Mouse (Mus musculus) T-helper 1 cell (primary cell): ENCODE data around the gene Hmcn2.

Source experiments
- in situ Hi-C: fragments of 300-600 bp; cut with MboI, MseI; formaldehyde crosslinking; loops from one replicate; pipeline ENCODE4 v1.15.1; 2025; ENCODE audit warnings: high pct_unique_total_duplicates

Gene Hmcn2

DNA sequence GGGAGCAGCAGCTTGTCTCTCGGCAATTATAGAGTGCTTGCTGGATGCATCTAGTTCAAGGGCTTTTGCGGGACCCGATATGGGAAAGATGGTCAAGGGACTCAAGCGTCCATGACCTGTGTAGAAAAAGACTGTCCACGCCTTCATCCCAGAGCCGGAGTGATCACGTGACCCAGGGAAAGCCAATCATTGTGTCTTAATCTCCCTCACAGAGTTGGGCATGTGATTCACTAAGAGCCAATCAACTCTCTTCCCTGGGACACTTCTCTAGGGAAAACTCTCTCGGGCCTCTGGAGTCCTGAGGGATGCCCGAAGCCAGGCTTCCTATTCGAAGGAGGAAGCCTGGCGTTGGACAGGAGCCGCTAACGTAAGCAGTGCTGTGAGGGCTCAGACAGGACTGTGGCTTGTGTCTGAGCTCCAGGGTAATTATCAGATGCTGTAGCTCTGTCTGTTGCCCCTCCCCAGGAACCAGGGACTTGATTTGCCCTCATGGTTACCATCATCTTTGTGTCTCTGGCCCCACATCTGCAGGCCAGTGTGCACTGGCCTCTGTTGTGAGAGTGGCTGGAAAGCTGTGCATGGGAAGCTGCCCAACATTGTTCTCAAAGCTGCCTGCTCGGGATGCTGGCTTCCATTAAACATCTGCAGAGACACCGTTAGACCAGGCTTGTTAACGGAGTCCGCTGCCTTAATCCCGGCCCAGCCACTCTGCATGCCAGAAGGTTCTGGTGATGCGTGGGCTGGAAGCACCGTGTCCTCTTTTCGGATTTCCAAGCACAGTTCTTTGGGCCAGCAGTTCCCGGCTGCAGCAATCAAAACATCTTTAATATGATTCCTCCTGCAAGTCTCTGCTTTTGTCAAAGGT, 9.2 kb upstream of the Hmcn2 start:
- in situ Hi-C loops = no loop called here

DNA sequence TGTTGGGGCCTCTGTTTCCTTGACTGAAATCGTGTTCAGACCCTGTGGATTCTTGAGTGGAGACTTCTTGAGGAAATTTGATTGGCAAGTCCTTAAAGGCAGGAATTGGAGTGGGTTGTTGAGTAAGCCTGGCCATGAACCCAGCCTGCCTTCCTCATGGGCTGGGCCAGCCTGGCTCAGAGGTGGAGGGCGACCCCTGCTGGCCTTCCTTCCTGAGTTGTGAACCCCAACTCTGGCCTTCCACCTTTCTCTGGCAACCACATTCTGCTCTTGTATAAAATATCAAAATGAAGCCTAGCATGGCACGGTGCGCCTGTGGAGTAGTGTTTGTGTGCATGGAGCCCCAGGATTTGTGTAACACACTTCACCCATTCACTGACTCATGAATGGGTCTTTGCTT, 8.5 kb upstream of the Hmcn2 start:
- in situ Hi-C loops = no loop called here

DNA sequence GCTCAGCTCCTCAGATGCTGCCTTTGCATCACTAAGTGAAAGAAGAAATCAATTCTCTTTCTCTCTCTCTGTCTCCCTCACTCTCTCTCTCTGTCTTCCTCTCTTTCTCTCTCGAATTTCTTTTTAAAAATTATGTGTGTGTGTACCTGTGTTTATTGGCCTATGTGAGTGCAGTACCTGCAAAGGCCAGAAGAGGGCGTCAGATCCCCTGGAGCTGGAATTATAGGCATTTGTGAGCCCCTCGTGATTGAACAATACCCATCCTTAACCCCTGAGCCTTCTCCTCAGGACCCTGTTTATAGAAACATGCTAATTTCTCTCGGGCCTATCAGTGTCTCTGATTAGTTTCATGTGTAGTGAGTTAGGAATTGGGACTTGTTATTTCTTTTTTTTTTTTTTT, 6.0 kb upstream of the Hmcn2 start:
- in situ Hi-C loops = no loop called here

DNA sequence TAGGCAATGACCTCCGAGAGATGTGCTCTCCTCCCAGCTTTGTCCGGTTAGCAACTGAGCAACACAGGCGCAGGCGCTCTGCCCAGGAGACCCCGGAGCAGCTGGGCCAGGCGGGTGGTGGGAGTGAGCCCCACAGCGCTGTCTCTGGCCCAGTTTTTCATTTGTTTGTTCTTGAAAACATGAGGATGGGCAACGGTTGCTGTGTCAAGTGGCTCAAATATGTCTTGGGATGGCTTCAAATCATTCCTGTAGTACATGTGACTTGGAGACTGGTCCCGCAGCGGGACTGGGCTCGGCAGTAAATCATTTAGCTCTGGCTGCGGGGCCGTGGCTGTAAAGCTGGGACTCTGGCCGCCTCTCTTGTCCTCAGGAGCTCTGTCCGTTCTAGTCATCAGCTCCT, 4.7 kb upstream of the Hmcn2 start:
- in situ Hi-C loops = no loop called here

DNA sequence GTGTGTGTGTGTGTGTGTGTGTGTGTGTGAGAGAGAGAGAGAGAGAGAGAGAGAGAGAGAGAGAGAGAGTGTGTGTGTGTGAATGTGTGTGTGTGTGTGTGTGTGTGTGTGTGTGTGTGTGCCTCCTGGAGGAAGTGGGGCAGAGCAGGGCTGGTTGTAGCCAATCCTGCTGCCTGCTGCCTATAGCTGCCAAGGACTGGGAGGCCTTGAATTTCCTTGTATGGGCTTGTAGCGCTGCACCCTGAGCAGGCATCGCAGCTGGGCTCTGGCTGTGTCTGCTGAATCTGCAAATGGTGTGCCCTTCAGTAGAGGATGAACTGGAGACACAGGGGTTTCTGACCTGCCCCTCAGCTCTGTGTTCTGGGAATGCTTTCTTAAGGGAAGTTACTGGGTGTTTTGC, 3.9 kb downstream of the Hmcn2 start:
- in situ Hi-C loops = no loop called here

DNA sequence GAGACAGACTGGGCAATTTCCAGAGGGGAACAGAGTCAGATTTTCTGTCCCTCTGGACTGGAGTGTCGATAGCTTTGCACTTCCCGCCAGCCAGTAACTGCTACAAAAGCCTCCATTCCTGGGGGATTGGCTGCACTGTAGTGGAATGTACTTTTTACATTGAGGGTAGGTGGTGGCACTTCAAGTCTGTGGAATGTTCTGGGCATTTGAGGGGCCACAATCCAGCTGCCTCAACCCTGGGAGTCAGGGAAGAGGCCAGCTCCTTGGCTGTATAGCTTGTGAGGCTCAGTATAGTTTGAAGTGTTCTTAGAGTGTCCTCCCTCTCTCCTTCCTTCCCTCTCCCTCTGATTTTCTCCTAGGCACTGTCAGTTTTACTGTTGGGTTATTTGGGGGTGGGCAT, 5.0 kb downstream of the Hmcn2 start:
- in situ Hi-C loops = no loop called here

DNA sequence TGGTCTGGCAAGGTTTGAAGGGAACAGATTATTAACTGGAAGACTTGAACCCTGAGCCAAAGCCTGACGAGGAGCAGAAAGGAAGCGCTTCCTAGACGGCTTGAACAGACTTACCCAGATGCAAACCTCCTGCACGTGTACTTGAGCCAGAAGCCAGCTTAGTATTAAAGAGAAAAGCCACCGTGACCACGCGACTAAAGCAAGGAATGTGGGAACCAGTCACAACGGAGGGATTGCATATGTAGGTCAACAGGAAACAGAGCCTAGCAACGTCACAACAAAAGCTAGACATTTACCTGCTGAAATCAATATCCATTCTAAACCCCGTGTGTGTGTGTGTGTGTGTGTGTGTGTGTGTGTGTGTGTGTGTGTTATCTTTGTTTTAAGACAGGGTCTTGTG, 13.0 kb downstream of the Hmcn2 start:
- in situ Hi-C loops = no loop called here

DNA sequence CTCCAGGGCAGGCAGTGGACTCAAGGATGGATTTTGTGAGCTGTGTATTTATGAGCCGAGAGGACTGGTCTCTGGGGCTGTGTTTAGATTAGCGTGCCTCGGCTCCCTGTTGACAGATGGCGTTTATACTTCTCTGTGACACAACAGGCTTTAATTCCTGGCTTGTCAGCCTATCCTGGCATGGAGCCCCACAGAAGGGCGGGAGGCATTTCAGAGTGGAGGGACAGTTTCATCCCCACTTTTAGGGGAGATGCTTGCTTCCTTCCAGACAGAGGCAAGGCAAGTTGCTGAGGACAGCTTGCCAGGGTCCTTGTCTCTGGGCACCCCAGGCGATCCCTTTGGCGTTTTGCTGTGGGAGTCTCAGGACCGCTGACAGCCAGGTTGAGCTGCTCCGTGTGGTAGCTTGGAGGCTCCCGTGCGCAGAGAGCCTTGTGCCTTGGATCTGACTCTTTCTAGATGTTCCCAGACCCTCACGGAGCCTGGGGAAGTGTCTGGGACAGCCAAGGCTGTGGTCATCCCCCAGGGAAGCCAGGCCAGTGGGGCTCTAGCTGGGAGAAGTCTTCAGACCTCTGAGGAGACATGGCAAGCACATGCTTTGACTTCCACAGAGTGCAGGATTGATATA, 23.6 kb downstream of the Hmcn2 start:
- in situ Hi-C loops = no loop called here

DNA sequence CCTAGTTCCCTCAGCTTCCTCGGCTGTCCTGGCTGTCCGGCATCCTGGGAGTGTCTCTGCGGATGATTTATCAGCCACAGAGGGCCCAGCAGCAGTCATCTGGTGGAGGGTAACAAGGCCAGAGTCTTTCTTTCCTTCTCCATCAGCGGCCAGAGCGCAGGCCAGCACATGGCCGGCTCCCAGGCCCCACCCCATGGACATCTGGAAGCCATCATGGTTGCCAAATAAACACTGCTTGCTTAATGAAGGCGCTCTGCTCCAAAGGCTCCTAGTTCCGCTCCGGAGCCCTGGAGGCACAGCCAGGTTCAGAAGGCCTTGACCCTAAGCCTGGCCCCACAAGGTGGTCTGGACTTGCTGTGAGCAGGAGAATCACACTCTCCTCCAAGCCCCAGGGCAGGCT, 25.6 kb downstream of the Hmcn2 start:
- in situ Hi-C loops = no loop called here

DNA sequence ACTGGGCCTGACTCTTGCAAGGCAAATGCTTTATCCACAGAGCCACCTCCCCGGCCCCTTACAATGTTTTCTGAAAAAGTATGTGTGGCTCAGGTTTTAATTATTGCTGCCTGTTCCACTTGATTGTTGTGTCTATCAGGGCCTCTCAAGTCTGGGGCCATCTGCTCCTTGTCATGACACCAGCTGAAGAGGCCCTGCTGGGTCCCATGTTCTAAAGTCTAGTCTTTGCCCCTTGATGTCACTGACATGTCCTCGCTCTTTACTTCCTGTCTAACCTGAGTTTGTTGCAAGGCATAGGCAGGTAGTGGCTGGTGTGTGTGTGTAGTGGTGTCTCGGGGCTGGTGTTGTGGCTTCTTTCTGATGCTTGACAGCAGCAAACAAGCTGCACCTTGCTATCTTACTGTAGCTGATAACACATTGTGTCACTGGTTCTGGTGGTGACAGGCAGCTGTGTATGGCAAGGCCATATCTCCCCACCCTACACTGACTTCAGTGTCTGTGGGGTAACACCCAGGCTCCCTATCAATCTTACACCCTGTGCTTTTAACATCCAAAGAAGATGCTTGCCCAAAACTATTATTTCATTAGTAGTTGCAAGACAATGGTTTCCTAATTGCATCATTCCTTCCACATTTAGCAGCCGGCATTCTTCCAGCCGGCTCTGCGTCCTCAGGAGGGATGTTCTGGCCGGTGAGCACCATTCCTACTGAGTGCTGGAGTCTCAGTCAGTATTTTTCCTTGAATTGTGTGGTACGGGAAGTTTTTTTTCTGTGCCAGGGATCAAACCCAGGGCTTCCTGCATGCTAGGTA, 27.7 kb downstream of the Hmcn2 start:
- in situ Hi-C loops = no loop called here

DNA sequence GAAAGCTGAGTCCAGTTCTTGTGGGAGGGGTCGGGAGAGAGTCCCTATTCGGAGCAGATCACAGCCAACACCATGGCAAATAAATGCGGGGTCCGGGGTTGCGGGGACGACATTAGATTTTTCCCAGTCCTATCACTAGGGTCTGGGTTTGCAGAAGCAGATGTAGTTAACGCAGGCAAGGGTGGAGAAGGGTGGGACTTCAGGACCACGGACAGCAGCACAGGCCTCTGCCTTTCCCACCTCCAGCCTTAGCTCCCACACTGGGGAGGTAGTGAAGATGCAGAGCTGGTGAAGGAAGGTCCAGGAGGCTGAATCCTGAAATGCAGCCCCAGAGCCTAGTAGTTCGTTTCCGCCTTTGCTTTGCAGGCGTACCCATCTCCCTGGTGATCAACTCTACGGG, 31.9 kb downstream of the Hmcn2 start:
- in situ Hi-C loops = no loop called here

DNA sequence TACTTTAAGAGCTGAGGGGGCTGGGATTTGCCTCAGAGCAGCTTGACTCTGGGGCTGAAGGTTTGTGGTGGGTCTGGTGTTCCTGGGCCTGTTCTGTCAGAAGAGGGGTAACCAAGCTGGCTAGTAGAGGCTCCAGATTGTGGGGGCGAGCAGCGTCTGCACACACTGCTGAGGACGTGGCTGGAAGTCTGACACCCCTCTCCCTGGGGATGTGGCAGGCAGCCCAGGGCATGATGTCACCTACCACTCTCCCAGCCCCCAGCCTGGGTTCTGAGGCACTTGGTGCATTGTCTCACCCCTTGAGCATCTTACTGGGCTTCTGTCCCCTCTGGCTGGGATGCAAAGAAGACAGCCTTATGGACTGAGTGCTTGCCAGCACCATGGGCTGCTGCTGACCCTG, 34.2 kb downstream of the Hmcn2 start:
- in situ Hi-C loops = no loop called here

DNA sequence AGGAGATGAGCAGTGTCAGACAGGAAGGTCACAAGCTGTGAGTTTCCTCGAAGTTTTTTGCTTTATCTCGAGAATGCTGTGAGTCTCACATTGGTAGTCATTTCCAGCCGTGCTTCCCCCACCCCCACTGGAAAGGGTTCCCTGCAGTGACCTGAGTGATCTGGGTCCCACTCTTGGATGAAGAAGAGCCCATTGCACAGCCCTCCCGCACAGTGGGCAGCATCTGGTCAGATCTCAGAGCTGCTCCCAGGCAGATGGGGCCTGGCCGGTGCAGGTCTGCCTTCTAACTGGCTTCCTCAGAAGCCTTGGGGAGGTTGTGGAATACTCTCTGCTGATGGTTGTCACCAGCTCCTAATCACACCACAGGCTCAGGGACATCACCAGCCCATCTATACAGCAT, 34.6 kb downstream of the Hmcn2 start:
- in situ Hi-C loops = no loop called here

DNA sequence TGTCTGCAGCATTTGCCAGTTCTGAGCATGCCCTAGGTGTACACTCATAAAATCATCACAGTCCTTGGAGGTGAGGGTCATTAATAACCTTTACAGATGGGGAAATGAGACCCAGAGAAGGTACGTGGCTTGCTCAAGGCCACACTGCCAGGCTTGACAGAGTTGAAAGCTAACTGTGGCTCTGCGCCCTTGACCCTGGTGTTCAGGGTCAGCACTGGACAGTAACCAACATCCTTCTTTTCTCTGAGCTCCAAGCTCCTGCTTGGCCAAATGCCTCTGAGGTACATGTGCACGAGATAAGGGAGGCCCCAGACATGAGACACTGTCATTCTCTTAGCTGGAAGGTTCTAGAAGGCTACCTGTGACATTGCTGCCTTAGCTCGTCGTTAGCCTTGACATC, 42.6 kb downstream of the Hmcn2 start:
- in situ Hi-C loops = loop anchor here (10.0 kb wide), 1 partner anchor 682 kb away; no protein-coding TSS in a partner anchor

DNA sequence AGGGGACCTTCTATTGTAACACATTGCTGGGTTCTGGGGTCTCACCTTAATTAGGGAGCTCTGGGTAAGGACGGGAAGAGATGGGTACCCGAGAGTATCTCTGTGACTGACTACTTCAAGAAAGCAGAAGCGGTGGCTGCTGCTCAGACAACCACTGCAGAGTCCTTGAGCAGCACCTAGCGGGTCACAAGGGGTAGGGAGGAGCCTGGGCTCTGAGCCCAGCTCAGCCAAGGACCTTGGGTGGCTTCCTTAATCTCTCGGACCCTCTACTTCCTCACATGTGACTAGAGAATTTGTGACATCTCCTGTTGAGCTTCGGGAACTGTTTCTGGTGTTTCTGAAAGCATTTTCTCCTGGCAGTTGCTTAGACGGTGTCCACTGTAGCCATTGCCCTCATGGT, 45.1 kb downstream of the Hmcn2 start:
- in situ Hi-C loops = loop anchor here (10.0 kb wide), 1 partner anchor 685 kb away; no protein-coding TSS in a partner anchor

DNA sequence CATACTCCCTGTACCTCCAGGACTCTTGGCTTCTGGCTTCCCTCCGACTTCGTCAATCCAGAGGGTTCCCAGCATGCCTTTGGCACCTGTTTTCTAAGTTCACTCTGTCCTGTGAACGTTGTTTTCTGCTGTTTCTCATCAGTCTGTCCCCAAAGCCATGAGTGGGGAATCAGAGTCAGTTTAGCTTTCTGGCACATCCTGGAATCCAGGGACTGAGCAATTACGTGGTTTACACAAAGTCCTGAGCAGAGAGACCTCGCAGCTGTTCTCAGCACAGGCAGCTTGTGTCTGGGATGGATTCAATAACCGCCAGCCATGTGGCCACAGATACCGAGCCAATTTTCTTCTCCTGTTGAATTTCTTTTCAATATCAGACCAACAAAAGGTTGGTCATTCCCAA, 53.0 kb downstream of the Hmcn2 start:
- in situ Hi-C loops = no loop called here

DNA sequence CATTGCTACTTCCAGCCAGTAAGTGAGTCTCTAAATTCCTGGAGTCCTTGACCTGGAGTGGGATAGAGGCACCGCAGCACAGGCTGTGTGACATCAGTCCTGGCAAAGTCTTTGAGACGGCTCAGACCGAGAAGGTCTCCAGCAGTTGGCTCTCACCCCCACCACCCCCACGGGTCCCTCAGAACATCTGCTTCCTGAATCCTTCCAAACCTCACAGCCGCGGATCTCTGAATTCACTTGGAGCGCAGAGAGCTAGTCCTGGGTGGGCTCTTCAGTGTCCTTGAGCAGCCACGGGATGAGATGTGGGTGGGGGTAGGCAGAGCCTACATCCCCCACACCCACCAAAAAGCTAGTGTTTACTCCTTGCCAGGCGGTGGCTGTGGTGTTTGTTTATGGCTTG, 57.2 kb downstream of the Hmcn2 start:
- in situ Hi-C loops = no loop called here

DNA sequence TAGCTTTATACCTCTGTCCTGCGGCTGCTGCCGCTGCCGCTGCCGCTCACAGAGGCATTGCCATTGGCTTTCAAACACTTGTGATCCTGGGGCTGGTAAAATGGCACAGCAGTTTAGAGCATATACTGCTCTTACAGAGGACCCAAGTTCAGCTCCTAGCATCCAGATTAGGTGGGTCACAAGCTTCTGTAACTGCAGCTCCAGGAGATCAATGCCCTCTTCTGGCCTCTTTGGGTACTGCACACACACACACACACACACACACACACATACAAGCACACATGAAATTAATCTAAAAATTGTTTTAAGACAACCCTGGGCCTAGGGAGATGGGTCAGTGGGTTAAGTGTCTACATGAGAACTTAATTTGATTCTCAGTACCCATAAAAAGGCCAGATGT, 58.0 kb downstream of the Hmcn2 start:
- in situ Hi-C loops = no loop called here

DNA sequence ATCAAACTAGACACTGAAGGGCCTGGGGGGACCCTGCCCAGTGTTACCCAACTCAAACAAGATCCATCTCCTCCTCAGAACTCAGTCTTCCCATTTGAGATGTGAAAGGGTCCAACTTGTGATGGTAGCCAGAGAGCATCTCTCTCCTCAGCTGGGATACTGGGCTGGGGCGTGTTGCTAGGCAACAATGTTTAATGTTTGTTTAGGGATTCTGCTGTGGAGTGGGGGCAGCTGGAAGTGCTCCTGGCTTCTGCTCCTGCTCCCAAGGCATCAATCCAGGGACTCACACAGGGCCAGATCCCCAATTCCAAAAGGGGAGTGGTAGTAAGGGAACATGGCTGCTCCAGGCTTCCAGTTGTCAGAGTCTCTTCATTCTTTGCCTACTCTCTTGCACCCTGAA, 60.2 kb downstream of the Hmcn2 start:
- in situ Hi-C loops = no loop called here

DNA sequence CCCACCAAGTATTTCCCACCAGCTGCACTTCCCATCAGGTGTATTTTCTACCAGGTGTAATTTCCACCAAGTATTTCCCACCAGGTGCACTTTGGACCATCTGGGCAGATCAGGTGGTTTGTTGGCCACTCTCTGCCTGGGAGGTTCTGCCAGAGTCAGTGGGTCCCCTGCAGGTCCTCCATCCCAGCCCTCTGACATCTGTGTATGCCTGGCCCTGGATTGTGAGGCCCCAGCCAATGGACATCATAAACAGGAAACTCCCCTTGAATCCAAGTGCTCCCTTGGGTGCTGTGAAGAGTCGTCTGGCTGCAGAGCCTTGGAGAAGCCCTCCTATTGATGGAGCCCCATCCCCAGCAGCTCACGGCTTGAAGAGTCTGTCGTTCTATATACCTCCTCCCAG, 61.8 kb downstream of the Hmcn2 start:
- in situ Hi-C loops = no loop called here

DNA sequence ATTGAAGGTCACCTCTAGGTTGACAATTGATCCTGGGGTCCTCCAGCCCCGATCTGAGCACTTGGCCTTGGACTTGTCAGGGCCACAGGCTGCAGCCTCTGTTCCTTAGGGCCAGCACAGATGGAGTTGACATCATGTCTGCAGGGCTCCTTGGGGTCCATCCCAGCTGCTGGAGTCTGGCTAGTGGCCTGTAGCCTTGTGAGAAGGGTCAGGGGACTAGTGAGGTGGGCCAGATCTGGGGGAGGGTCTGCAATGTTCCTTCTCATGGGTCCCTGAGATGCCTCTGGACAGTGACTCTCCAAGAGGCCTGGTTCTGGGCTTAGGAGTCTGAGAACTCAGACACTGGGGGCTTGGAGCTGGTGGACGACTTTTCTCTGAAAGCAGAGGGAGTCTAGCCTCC, 63.3 kb downstream of the Hmcn2 start:
- in situ Hi-C loops = no loop called here

DNA sequence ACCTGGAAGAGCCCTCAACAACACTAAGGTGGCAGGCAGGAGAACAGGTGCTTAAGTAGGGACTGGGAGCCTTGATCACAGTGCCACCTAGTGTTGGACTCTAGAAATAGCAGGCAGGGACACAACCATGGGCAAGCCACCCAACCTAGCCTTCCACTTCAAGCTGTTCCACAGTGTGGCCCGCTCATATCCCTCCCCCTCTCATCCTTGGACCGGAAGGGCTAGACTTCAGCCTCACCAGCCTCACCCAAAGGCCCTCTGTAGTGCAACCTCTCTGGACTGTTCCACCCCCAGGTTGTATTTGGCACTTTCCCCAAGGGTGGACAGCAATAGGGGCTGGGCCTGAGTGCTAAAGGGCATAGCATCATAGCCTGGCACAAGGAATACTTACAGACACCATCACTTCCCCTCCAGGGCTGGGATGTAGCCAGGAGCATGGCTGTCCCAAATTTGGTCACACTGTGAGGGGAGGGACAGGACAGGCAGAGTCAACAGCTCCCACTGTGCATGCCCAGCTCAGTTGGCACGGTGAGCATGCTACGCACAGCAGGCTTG, 67.2 kb downstream of the Hmcn2 start:
- in situ Hi-C loops = loop anchor here (5.0 kb wide), 1 partner anchor 184 kb away; no protein-coding TSS in a partner anchor
